Mouse (Mus musculus) gastrocnemius, adult 18-20 months (tissue): ENCODE data around the gene Zfp800. TPM values are rescaled to one million over a fixed set of nuclear protein-coding genes. Genes with fewer than 3 reads are reported as not detected.

Source experiments
- DNase-seq: peaks from one replicate; pipeline ENCODE4 v3.0.0; 2021; ENCODE audit warnings: low spot score
- total RNA-seq, 2 experiments: library from RNA; stranded (reverse); gene quantifications; 2 replicates each; pipeline ENCODE4 v1.2.3; 2021

Gene Zfp800
- total RNA-seq, 2 experiments from 2014 or later = 6.3 to 6.6 TPM

- no peak for DNase-seq
Observed at GRCm38 (mm10) chr6:28396853-28397457, 850 bp downstream of the Zfp800 start.

- no peak for DNase-seq
Observed at GRCm38 (mm10) chr6:28396051-28396852, 1.6 kb downstream of the Zfp800 start.

GRCm38 (mm10) chr6:28389038-28389437 is 8.8 kb downstream of the Zfp800 start:
- DNase-seq = no peak

- no peak for DNase-seq
Observed at GRCm38 (mm10) chr6:28385169-28385568, 12.6 kb downstream of the Zfp800 start.

GRCm38 (mm10) chr6:28381983-28382382 is 15.8 kb downstream of the Zfp800 start:
- DNase-seq = no peak

GRCm38 (mm10) chr6:28369966-28370683 is 27.7 kb downstream of the Zfp800 start:
- DNase-seq = no peak

GRCm38 (mm10) chr6:28367575-28367974 is 30.2 kb downstream of the Zfp800 start:
- DNase-seq = no peak

GRCm38 (mm10) chr6:28351066-28351465 is 46.7 kb downstream of the Zfp800 start:
- DNase-seq = no peak

- DNase-seq = no peak
Observed at GRCm38 (mm10) chr6:28345677-28346076, 52.1 kb downstream of the Zfp800 start.

GRCm38 (mm10) chr6:28345181-28345580 is 52.6 kb downstream of the Zfp800 start:
- DNase-seq = no peak

- no peak for DNase-seq
Observed at GRCm38 (mm10) chr6:28342863-28343262, 54.9 kb downstream of the Zfp800 start.

- no peak for DNase-seq
Observed at GRCm38 (mm10) chr6:28341174-28341573, 56.6 kb downstream of the Zfp800 start.

GRCm38 (mm10) chr6:28339410-28339809 is 58.4 kb downstream of the Zfp800 start:
- no peak for DNase-seq

GRCm38 (mm10) chr6:28333696-28334095 is 64.1 kb downstream of the Zfp800 start:
- no peak for DNase-seq

- DNase-seq = no peak
Observed at GRCm38 (mm10) chr6:28332546-28332945, 65.3 kb downstream of the Zfp800 start.

- DNase-seq = no peak
Observed at GRCm38 (mm10) chr6:28329815-28330214, 68.0 kb downstream of the Zfp800 start.

- no peak for DNase-seq
Observed at GRCm38 (mm10) chr6:28329002-28329596, 68.7 kb downstream of the Zfp800 start.

- no peak for DNase-seq
Observed at GRCm38 (mm10) chr6:28326720-28327119, 71.1 kb downstream of the Zfp800 start.

- DNase-seq = no peak
Observed at GRCm38 (mm10) chr6:28322399-28322798, 75.4 kb downstream of the Zfp800 start.

GRCm38 (mm10) chr6:28319648-28320270 is 78.0 kb downstream of the Zfp800 start:
- no peak for DNase-seq

GRCm38 (mm10) chr6:28318820-28319573 is 78.8 kb downstream of the Zfp800 start:
- no peak for DNase-seq
